Mouse (Mus musculus): ENCODE measurements around the gene Mutyh. TPM values are rescaled to one million over a fixed set of nuclear protein-coding genes. Genes with fewer than 3 reads are reported as not detected.
A peak's percentile ranks its signal among the peaks of the same experiment; 100 is the strongest.
"Not testable (repeated sequence)": the region's sequence is repeated elsewhere in the genome, so short reads cannot be mapped to it uniquely, and the experiment has no call there.

Mutyh gene
- polyA plus RNA-seq, 1 experiment, result 2.9 TPM

GRCm38 (mm10) chr4:116820902-116821693 is 13.6 kb downstream of the Mutyh start:
- H3K4me3 ChIP-seq (ENCODE audit: insufficient read depth, low read depth, low read length), result peak overlapping the region; percentile 57
- H3K36me3 ChIP-seq (ENCODE audit: control insufficient read depth, insufficient read depth, low read length), result no peaks in the 10 kb centered on the region
- peak; percentile 97 for DNase-seq
- 1% methylated on average over 51 of the region's 51 CpGs for WGBS
- TF ChIP-seq CTCF (conservative IDR thresholded peaks at IDR 0.05; ENCODE audit: insufficient read depth, insufficient read length, low read depth, low read length) (0 out of 2 replicates have a peak, but pooled peaks have one; percentile 23), POLR2A (IDR thresholded peaks at IDR 0.05; ENCODE audit: low read depth, low read length) (peak; percentile 58)
- peaks cover 3% of the 10 kb centered on the region; the same call in 1 of the 2 replicates for H3K4me1 ChIP-seq (ENCODE audit: control insufficient read depth, insufficient read depth, low read length)
- no peak overlapping the region for H3K27ac ChIP-seq (ENCODE audit: insufficient read depth, low read depth, low read length)
- no peaks in the 10 kb centered on the region for H3K27me3 ChIP-seq (replicated peaks; ENCODE audit: control insufficient read depth, insufficient read depth, low read length)

- TF ChIP-seq CTCF (conservative IDR thresholded peaks at IDR 0.05; ENCODE audit: insufficient read depth, insufficient read length, low read depth, low read length) (no peak), POLR2A (IDR thresholded peaks at IDR 0.05; ENCODE audit: low read depth, low read length) (no peak)
- WGBS, result 14% methylated on average over 9 of the region's 9 CpGs
- no peaks in the 10 kb centered on the region for H3K27me3 ChIP-seq (replicated peaks; ENCODE audit: control insufficient read depth, insufficient read depth, low read length)
- peak within 1 kb of the TSS; percentile 57 for H3K4me3 ChIP-seq (ENCODE audit: insufficient read depth, low read depth, low read length)
- DNase-seq, result no peak
- H3K27ac ChIP-seq (ENCODE audit: insufficient read depth, low read depth, low read length), result peak within 1 kb of the TSS; percentile 21; the same call in 1 of the 2 replicates
- peaks cover 3% of the 10 kb centered on the region; the same call in 1 of the 2 replicates for H3K4me1 ChIP-seq (ENCODE audit: control insufficient read depth, insufficient read depth, low read length)
- H3K36me3 ChIP-seq (ENCODE audit: control insufficient read depth, insufficient read depth, low read length), result no peaks in the 10 kb centered on the region
Measured at GRCm38 (mm10) chr4:116821694-116822016, 14.1 kb downstream of the Mutyh start, which contains the start of gene Hpdl. Gene Hpdl, minus strand, starts transcription at chr4:116821707.

- Histone ChIP-seq H3K4me1 (ENCODE audit: control insufficient read depth, insufficient read depth, low read length) (peaks cover 3% of the 10 kb centered on the region; the same call in 1 of the 2 replicates), H3K27me3 (replicated peaks; ENCODE audit: control insufficient read depth, insufficient read depth, low read length) (no peaks in the 10 kb centered on the region), H3K27ac (ENCODE audit: insufficient read depth, low read depth, low read length) (peak overlapping the region; percentile 94), H3K4me3 (ENCODE audit: insufficient read depth, low read depth, low read length) (peak overlapping the region; percentile 65), H3K36me3 (ENCODE audit: control insufficient read depth, insufficient read depth, low read length) (no peaks in the 10 kb centered on the region)
- TF ChIP-seq CTCF (conservative IDR thresholded peaks at IDR 0.05; ENCODE audit: insufficient read depth, insufficient read length, low read depth, low read length) (no peak), POLR2A (IDR thresholded peaks at IDR 0.05; ENCODE audit: low read depth, low read length) (peak; percentile 58)
- WGBS, result under 1% methylated on average over 29 of the region's 29 CpGs
- peak; percentile 90 for DNase-seq
Measured at GRCm38 (mm10) chr4:116824541-116825004, 17.1 kb downstream of the Mutyh start.

- H3K27ac ChIP-seq (ENCODE audit: insufficient read depth, low read depth, low read length), result no peak overlapping the region
- whole genome bisulfite sequencing, result 1% methylated on average over 4 of the region's 4 CpGs
- no peaks in the 10 kb centered on the region for H3K36me3 ChIP-seq (ENCODE audit: control insufficient read depth, insufficient read depth, low read length)
- peaks cover 3% of the 10 kb centered on the region; the same call in 1 of the 2 replicates for H3K4me1 ChIP-seq (ENCODE audit: control insufficient read depth, insufficient read depth, low read length)
- H3K27me3 ChIP-seq (replicated peaks; ENCODE audit: control insufficient read depth, insufficient read depth, low read length), result no peaks in the 10 kb centered on the region
- peak; percentile 75 for DNase-seq
- TF ChIP-seq CTCF (conservative IDR thresholded peaks at IDR 0.05; ENCODE audit: insufficient read depth, insufficient read length, low read depth, low read length), result peak; percentile 69
- no peak for TF ChIP-seq POLR2A (IDR thresholded peaks at IDR 0.05; ENCODE audit: low read depth, low read length)
- no peak overlapping the region for H3K4me3 ChIP-seq (ENCODE audit: insufficient read depth, low read depth, low read length)
Measured at GRCm38 (mm10) chr4:116827819-116828218, 20.3 kb downstream of the Mutyh start.

- H3K36me3 ChIP-seq (ENCODE audit: control insufficient read depth, insufficient read depth, low read length), result no peaks in the 10 kb centered on the region
- 63% methylated on average over 6 of the region's 6 CpGs for WGBS
- H3K4me1 ChIP-seq (ENCODE audit: control insufficient read depth, insufficient read depth, low read length), result peaks cover 3% of the 10 kb centered on the region; the same call in 1 of the 2 replicates
- H3K27ac ChIP-seq (ENCODE audit: insufficient read depth, low read depth, low read length), result no peak overlapping the region
- no peaks in the 10 kb centered on the region for H3K27me3 ChIP-seq (replicated peaks; ENCODE audit: control insufficient read depth, insufficient read depth, low read length)
- no peak for TF ChIP-seq POLR2A (IDR thresholded peaks at IDR 0.05; ENCODE audit: low read depth, low read length)
- TF ChIP-seq CTCF (conservative IDR thresholded peaks at IDR 0.05; ENCODE audit: insufficient read depth, insufficient read length, low read depth, low read length), result no peak
- DNase-seq, result no peak
- no peak overlapping the region for H3K4me3 ChIP-seq (ENCODE audit: insufficient read depth, low read depth, low read length)
Measured at GRCm38 (mm10) chr4:116829364-116830069, 22.0 kb downstream of the Mutyh start.

- Histone ChIP-seq H3K27me3 (replicated peaks; ENCODE audit: control insufficient read depth, insufficient read depth, low read length) (no peaks in the 10 kb centered on the region), H3K4me3 (ENCODE audit: insufficient read depth, low read depth, low read length) (no peak overlapping the region), H3K27ac (ENCODE audit: insufficient read depth, low read depth, low read length) (no peak overlapping the region), H3K36me3 (ENCODE audit: control insufficient read depth, insufficient read depth, low read length) (no peaks in the 10 kb centered on the region), H3K4me1 (ENCODE audit: control insufficient read depth, insufficient read depth, low read length) (peaks cover 3% of the 10 kb centered on the region; the same call in 1 of the 2 replicates)
- no peak for DNase-seq
- 20% methylated on average over 6 of the region's 6 CpGs for WGBS
- TF ChIP-seq CTCF (conservative IDR thresholded peaks at IDR 0.05; ENCODE audit: insufficient read depth, insufficient read length, low read depth, low read length) (no peak), POLR2A (IDR thresholded peaks at IDR 0.05; ENCODE audit: low read depth, low read length) (no peak)
Measured at GRCm38 (mm10) chr4:116830070-116830368, 22.5 kb downstream of the Mutyh start.

GRCm38 (mm10) chr4:116838999-116839398 is 31.5 kb downstream of the Mutyh start:
- no peaks in the 10 kb centered on the region for H3K36me3 ChIP-seq (ENCODE audit: control insufficient read depth, insufficient read depth, low read length)
- H3K27ac ChIP-seq (ENCODE audit: insufficient read depth, low read depth, low read length), result no peak overlapping the region
- H3K4me3 ChIP-seq (ENCODE audit: insufficient read depth, low read depth, low read length), result no peak overlapping the region
- 28% methylated on average over 2 of the region's 2 CpGs for WGBS
- peak; percentile 82 for DNase-seq
- H3K4me1 ChIP-seq (ENCODE audit: control insufficient read depth, insufficient read depth, low read length), result 0 out of 2 replicates have a peak, but pooled peaks cover 3% of the 10 kb centered on the region
- H3K27me3 ChIP-seq (replicated peaks; ENCODE audit: control insufficient read depth, insufficient read depth, low read length), result no peaks in the 10 kb centered on the region
- TF ChIP-seq POLR2A (IDR thresholded peaks at IDR 0.05; ENCODE audit: low read depth, low read length), result no peak
- no peak for TF ChIP-seq CTCF (conservative IDR thresholded peaks at IDR 0.05; ENCODE audit: insufficient read depth, insufficient read length, low read depth, low read length)

- not testable (repeated sequence) for H3K4me3 ChIP-seq (ENCODE audit: insufficient read depth, low read depth, low read length); H3K4me1 ChIP-seq (ENCODE audit: control insufficient read depth, insufficient read depth, low read length); H3K27ac ChIP-seq (ENCODE audit: insufficient read depth, low read depth, low read length); DNase-seq; H3K27me3 ChIP-seq (replicated peaks; ENCODE audit: control insufficient read depth, insufficient read depth, low read length); H3K36me3 ChIP-seq (ENCODE audit: control insufficient read depth, insufficient read depth, low read length)
- WGBS, result 40% methylated on average over 27 of the region's 29 CpGs
Measured at GRCm38 (mm10) chr4:116840096-116840495, 32.6 kb downstream of the Mutyh start.

All from kidney, adult 2 months (tissue).